Mouse (Mus musculus) myocyte (in vitro differentiated cells): ENCODE measurements around the gene Irgm1.
"Not testable (repeated sequence)": the region's sequence is repeated elsewhere in the genome, so short reads cannot be mapped to it uniquely, and the experiment has no call there.

Source experiments
- E2F4 ChIP-seq: IDR thresholded peaks from one replicate; pipeline ENCODE4 v1.6.1; 2011; ENCODE audit warnings: mild to moderate bottlenecking, control low read depth, moderate library complexity; ENCODE audit not compliant: insufficient read depth
- MAX ChIP-seq: IDR thresholded peaks from one replicate; pipeline ENCODE4 v1.6.1; 2011; ENCODE audit warnings: low read depth, mild to moderate bottlenecking, control low read depth
- MYOD1 ChIP-seq, 3 experiments: IDR thresholded peaks; one replicate each; pipeline ENCODE4 v1.6.1; 2011; ENCODE audit warnings: control low read depth in 2 of 3, low read depth in 2 of 3, mild to moderate bottlenecking in 2 of 3, moderate library complexity in 1 of 3; ENCODE audit not compliant: insufficient read length in 2 of 3, control insufficient read depth in 1 of 3
- MYOG ChIP-seq, 3 experiments: IDR thresholded peaks; one replicate each; pipeline ENCODE4 v1.6.1; 2011; ENCODE audit warnings: control low read depth in 2 of 3, low read depth in 2 of 3, mild to moderate bottlenecking in 2 of 3; ENCODE audit not compliant: insufficient read length in 2 of 3, control insufficient read depth in 1 of 3, insufficient read depth in 1 of 3
- POLR2A ChIP-seq: IDR thresholded peaks from one replicate; pipeline ENCODE4 v1.6.1; 2011; ENCODE audit warnings: low read depth, mild to moderate bottlenecking, control low read depth, moderate library complexity; ENCODE audit not compliant: insufficient read length
- REST ChIP-seq: IDR thresholded peaks from one replicate; pipeline ENCODE4 v1.6.1; 2011; ENCODE audit warnings: mild to moderate bottlenecking, control low read depth, moderate library complexity; ENCODE audit not compliant: insufficient read depth, insufficient read length
- TCF12 ChIP-seq: IDR thresholded peaks from one replicate; pipeline ENCODE4 v1.6.1; 2011; ENCODE audit warnings: mild to moderate bottlenecking, control low read depth; ENCODE audit not compliant: poor library complexity, insufficient read depth, severe bottlenecking
- USF1 ChIP-seq: IDR thresholded peaks from one replicate; pipeline ENCODE4 v1.6.1; 2011; ENCODE audit warnings: low read depth, mild to moderate bottlenecking, control low read depth, moderate library complexity

DNA sequence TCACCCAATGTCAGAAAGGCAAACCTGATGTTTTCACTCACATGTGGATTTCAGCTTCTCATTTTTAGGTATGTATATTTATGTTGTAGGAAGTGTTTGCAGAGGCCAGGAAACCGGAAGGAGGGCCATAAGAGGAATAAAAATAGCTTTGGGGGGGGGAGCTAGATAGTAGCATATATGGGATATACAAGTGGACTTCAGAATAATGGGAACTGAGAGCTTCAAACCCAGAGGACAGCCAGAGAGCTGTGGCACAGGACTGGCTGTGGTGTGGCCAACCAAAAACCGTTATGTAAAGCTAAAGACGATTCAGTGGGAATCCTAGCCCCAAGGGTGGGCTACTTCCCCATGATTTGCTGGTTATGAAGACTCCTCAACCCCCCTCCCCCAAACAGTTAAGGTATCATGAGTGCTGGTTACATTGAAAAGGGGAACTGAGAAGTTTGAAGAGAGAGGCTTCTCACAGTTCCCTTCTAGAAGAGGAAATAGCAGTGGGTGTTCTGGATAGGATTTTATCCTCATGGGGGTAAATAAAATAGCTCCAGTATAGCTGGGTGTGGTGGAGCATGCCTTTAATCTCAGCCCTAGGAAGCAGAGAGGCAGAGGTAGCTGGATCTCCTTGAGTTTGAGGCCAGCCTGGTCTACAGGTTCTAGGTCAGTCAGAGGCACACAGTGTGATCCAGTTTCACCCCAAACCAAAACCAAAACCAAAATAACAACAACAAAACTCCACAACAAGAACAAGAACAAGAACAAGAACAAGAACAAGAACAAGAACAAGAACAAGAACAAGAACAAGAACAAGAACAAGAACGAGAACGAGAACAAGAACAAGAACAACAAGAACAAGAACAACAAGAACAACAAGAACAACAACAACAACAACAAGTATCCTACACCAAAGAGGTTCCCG, 29.4 kb upstream of the Irgm1 start:
- TF ChIP-seq TCF12; POLR2A; USF1; MYOG (IDR thresholded peaks at IDR 0.05; ENCODE audit: control insufficient read depth in 1 of 3, insufficient read depth in 1 of 3, insufficient read length in 2 of 3, low read depth in 2 of 3); REST; MAX; MYOD1 (IDR thresholded peaks at IDR 0.05; ENCODE audit: control insufficient read depth in 1 of 3, insufficient read length in 2 of 3, low read depth in 2 of 3); E2F4: not testable (repeated sequence)
